Mouse (Mus musculus): ENCODE measurements around the gene Slc6a6. TPM values are rescaled to one million over a fixed set of nuclear protein-coding genes. Genes with fewer than 3 reads are reported as not detected.

Slc6a6 gene
- polyA plus RNA-seq, 1 experiment from 2014 or later, result 45.6 TPM

DNA sequence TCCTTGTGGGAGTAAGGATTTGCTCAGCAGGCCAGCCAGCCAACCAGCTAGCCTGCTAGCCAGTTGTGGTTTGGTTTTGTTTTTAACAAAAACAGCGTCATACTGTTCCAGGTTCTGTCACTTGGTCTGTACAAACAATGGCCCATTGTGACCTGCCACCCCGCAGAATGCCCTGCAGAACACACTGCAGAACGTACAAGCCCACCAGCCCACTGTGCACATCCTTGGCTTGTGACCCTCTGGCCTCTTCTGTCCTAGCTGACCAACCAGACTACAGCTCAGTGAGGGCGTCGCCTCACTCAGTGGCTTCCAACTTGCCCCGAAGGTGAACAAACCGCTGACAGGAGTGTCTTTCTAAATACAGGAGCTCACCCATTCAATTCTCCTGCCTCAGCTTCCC is 6.4 kb downstream of the Slc6a6 start:
- H3K9ac ChIP-seq (ENCODE audit: low read length), result no peak overlapping the region
- WGBS, result 61% methylated on average over 7 of the region's 7 CpGs
- H3K9me3 ChIP-seq (ENCODE audit: control insufficient read depth, low read length), result no peaks in the 10 kb centered on the region
- DNase-seq (ENCODE audit: low spot score, missing footprints), result no peak
- H3K27ac ChIP-seq (ENCODE audit: low read depth, low read length), result no peak overlapping the region
- H3K4me2 ChIP-seq, result no peak overlapping the region
- H3K36me3 ChIP-seq (ENCODE audit: control insufficient read depth, insufficient read depth, low read length), result no peaks in the 10 kb centered on the region; the same call in 1 of the 2 replicates
- ATAC-seq (ENCODE audit: low FRiP score), result no peak
- H3K27me3 ChIP-seq (ENCODE audit: control insufficient read depth, insufficient read depth, low read length), result no peaks in the 10 kb centered on the region
- H3K4me3 ChIP-seq (ENCODE audit: low read depth, low read length), result no peak overlapping the region
- H3K4me1 ChIP-seq (ENCODE audit: control insufficient read depth, insufficient read depth, low read length), result peaks cover 12% of the 10 kb centered on the region

DNA sequence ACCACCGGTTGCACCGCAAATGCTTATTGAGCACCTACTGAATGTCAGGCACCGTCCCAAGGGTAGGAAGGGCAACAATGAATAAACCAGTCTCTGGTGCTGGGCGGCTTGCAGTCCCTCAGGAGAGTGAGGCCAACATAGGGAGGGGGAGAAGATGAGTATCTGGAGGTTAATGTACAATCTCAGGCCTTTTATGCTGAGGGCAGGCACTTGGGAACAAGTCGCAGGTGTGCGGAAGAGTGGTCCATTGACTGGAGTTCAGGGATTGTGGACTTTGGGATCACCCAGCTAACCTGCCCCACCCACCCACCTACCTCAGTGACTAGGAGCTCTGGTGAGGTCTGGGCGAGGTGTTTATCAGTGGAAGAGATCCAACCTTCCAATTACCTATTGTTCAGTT is 6.8 kb downstream of the Slc6a6 start:
- WGBS, result 96% methylated on average over 7 of the region's 7 CpGs
- Histone ChIP-seq H3K9me3 (ENCODE audit: control insufficient read depth, low read length) (no peaks in the 10 kb centered on the region), H3K4me1 (ENCODE audit: control insufficient read depth, insufficient read depth, low read length) (peaks cover 8% of the 10 kb centered on the region), H3K36me3 (ENCODE audit: control insufficient read depth, insufficient read depth, low read length) (no peaks in the 10 kb centered on the region; the same call in 1 of the 2 replicates), H3K27me3 (ENCODE audit: control insufficient read depth, insufficient read depth, low read length) (no peaks in the 10 kb centered on the region), H3K4me3 (ENCODE audit: low read depth, low read length) (no peak overlapping the region), H3K4me2 (no peak overlapping the region), H3K9ac (ENCODE audit: low read length) (no peak overlapping the region), H3K27ac (ENCODE audit: low read depth, low read length) (no peak overlapping the region)
- DNase-seq (ENCODE audit: low spot score, missing footprints) (no peak), ATAC-seq (ENCODE audit: low FRiP score) (no peak)

DNA sequence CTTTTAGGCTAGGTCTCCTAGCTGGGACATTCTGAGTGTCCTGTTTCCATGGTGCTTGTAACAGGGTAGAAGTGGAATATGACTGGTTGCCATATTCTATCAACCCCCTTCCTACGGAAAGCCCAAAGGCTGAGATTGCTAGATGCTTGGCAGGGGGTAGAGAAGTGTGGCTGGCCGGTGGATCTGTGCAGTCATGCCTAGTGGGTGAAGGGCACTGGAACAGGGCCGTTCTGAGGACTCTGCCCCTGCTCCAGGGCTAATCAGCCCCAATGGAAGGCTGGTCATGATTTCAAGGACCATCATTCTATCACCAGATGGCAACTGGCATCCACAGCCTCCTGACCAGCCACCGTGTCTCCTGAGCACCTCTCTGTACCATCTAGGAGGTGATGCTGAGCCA is 7.7 kb downstream of the Slc6a6 start:
- Histone ChIP-seq H3K27me3 (ENCODE audit: control insufficient read depth, insufficient read depth, low read length) (no peaks in the 10 kb centered on the region), H3K4me2 (no peak overlapping the region), H3K36me3 (ENCODE audit: control insufficient read depth, insufficient read depth, low read length) (no peaks in the 10 kb centered on the region; the same call in 1 of the 2 replicates), H3K27ac (ENCODE audit: low read depth, low read length) (no peak overlapping the region), H3K9me3 (ENCODE audit: control insufficient read depth, low read length) (no peaks in the 10 kb centered on the region), H3K4me1 (ENCODE audit: control insufficient read depth, insufficient read depth, low read length) (no peaks in the 10 kb centered on the region), H3K4me3 (ENCODE audit: low read depth, low read length) (no peak overlapping the region), H3K9ac (ENCODE audit: low read length) (no peak overlapping the region)
- no peak for ATAC-seq (ENCODE audit: low FRiP score)
- 87% methylated on average over 4 of the region's 4 CpGs for WGBS
- no peak for DNase-seq (ENCODE audit: low spot score, missing footprints)

DNA sequence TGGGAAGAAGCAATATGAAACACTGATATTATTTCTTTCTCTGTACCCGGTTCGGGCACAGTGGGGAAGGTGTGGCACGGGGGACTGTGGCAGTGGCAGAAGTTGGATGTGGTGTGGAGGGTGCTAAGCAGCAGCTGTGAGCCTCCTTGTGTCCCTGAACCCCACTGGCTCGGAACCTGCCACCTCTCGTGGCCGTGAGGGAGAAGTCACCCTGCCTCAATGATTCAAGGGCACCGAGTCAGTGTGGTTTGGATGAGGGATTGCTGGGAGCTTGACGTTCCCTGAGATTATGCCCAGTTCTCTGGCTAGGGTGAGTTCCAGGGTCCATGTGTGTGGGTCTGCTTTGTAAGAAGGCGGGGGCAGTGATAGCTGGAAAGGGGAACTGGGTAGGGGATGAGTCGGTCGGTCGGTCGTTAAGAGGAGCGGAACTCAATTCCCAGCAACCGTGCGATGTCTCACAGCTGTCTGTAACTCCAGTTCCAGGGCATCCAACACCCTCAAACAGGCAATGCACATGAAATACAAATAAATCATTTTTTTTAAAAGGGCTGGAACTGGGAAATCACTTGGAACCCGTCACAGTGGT is 9.5 kb downstream of the Slc6a6 start:
- DNase-seq (ENCODE audit: low spot score, missing footprints) (no peak), ATAC-seq (ENCODE audit: low FRiP score) (no peak)
- WGBS, result 87% methylated on average over 17 of the region's 17 CpGs
- H3K4me1 ChIP-seq (ENCODE audit: control insufficient read depth, insufficient read depth, low read length), result no peaks in the 10 kb centered on the region
- no peak overlapping the region for H3K4me3 ChIP-seq (ENCODE audit: low read depth, low read length)
- H3K36me3 ChIP-seq (ENCODE audit: control insufficient read depth, insufficient read depth, low read length), result no peaks in the 10 kb centered on the region; the same call in 1 of the 2 replicates
- no peaks in the 10 kb centered on the region for H3K9me3 ChIP-seq (ENCODE audit: control insufficient read depth, low read length)
- H3K27ac ChIP-seq (ENCODE audit: low read depth, low read length), result no peak overlapping the region
- no peak overlapping the region for H3K9ac ChIP-seq (ENCODE audit: low read length)
- H3K4me2 ChIP-seq, result no peak overlapping the region
- H3K27me3 ChIP-seq (ENCODE audit: control insufficient read depth, insufficient read depth, low read length), result no peaks in the 10 kb centered on the region

DNA sequence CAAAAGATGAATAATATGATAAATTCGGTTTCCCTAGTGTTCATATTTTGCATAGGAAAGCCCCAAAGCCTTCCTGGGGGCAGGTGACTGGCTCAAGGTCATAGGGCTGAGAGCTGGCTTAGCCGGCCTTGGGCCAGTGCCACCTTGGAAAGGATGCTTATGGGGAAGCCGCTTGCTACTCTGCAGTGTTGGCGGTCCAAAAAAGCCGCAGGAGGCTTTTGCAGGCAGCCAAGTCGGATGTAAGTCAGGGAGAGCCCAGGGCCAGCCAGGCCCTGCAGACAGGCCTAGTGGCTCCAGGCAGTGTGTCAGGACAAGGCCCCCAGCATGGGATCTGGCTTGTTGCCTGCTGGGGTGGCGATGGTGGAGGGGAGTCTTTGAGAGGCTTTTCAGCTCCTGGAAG is 10.8 kb downstream of the Slc6a6 start:
- Histone ChIP-seq H3K27me3 (ENCODE audit: control insufficient read depth, insufficient read depth, low read length) (no peaks in the 10 kb centered on the region), H3K4me3 (ENCODE audit: low read depth, low read length) (no peak overlapping the region), H3K4me2 (no peak overlapping the region), H3K27ac (ENCODE audit: low read depth, low read length) (no peak overlapping the region), H3K4me1 (ENCODE audit: control insufficient read depth, insufficient read depth, low read length) (no peaks in the 10 kb centered on the region), H3K36me3 (ENCODE audit: control insufficient read depth, insufficient read depth, low read length) (peaks cover under 1% of the 10 kb centered on the region), H3K9me3 (ENCODE audit: control insufficient read depth, low read length) (no peaks in the 10 kb centered on the region), H3K9ac (ENCODE audit: low read length) (no peak overlapping the region)
- no peak for ATAC-seq (ENCODE audit: low FRiP score)
- 58% methylated on average over 7 of the region's 7 CpGs for whole genome bisulfite sequencing
- no peak for DNase-seq (ENCODE audit: low spot score, missing footprints)

DNA sequence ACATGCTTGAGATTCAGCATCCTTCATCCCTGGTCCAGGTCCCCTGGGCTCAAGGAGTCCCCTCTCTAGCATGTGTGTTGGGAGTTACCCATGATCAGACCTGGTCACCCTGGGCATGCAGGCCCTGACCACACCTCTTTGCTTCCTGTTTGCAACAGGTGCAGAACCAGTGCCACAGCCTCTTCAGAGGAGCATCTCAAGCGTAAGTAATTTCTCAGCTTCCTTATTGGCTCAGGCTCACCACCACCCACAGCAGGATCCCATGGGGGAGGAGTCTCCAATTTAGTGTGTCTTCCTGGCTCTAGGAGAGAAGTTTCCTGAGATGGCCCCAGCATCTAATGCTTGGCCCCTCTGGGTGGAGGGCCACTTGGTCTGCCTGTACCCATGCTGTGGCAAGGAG is 15.0 kb downstream of the Slc6a6 start:
- no peak for ATAC-seq (ENCODE audit: low FRiP score)
- no peak overlapping the region for H3K9ac ChIP-seq (ENCODE audit: low read length)
- peaks cover 3% of the 10 kb centered on the region; the same call in 1 of the 2 replicates for H3K36me3 ChIP-seq (ENCODE audit: control insufficient read depth, insufficient read depth, low read length)
- no peak overlapping the region for H3K4me3 ChIP-seq (ENCODE audit: low read depth, low read length)
- H3K27ac ChIP-seq (ENCODE audit: low read depth, low read length), result no peak overlapping the region
- no peaks in the 10 kb centered on the region for H3K9me3 ChIP-seq (ENCODE audit: control insufficient read depth, low read length)
- no peaks in the 10 kb centered on the region for H3K4me1 ChIP-seq (ENCODE audit: control insufficient read depth, insufficient read depth, low read length)
- no peak for DNase-seq (ENCODE audit: low spot score, missing footprints)
- H3K4me2 ChIP-seq, result no peak overlapping the region
- 70% methylated on average over 1 of the region's 1 CpGs for whole genome bisulfite sequencing
- H3K27me3 ChIP-seq (ENCODE audit: control insufficient read depth, insufficient read depth, low read length), result no peaks in the 10 kb centered on the region

DNA sequence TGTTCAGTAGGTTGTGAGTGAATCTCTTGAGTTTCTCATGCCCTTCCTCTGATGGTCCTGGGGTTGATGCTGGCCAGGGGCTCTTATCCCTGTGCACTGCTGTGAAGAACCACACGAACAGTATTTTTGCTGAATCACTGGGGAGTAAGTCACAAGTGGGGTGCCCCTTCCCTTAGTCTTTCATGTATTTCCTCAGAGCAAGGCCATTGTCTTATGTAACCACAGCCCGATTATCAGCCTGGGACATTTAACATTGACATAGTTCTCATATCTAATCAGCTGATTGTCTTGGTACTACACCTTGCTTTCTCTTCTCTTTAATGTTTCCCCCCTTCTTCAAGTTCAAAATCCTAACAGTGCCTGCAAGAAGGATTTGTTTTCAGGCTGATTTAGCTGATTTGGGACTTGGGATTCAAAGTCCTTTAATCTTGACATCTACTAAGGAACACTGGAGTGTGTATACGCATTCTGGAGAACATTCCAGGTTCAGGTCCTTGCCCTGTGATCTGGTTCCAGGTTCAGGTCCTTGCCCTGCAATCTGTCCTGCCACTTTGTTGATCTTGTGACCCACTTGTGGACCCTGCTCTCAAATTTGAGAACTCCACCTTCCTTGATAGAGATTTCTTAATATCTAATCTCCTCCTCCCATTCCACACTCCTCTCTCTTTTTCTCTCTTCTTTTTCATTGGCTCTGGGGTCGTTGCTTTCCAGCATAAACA is 15.8 kb downstream of the Slc6a6 start:
- ATAC-seq (ENCODE audit: low FRiP score), result no peak
- 84% methylated on average over 4 of the region's 4 CpGs for WGBS
- no peaks in the 10 kb centered on the region for H3K27me3 ChIP-seq (ENCODE audit: control insufficient read depth, insufficient read depth, low read length)
- no peak overlapping the region for H3K4me2 ChIP-seq
- H3K9me3 ChIP-seq (ENCODE audit: control insufficient read depth, low read length), result no peaks in the 10 kb centered on the region
- no peak overlapping the region for H3K4me3 ChIP-seq (ENCODE audit: low read depth, low read length)
- no peak overlapping the region for H3K9ac ChIP-seq (ENCODE audit: low read length)
- no peak overlapping the region for H3K27ac ChIP-seq (ENCODE audit: low read depth, low read length)
- peaks cover 3% of the 10 kb centered on the region; the same call in 1 of the 2 replicates for H3K36me3 ChIP-seq (ENCODE audit: control insufficient read depth, insufficient read depth, low read length)
- DNase-seq (ENCODE audit: low spot score, missing footprints), result no peak
- no peaks in the 10 kb centered on the region for H3K4me1 ChIP-seq (ENCODE audit: control insufficient read depth, insufficient read depth, low read length)

DNA sequence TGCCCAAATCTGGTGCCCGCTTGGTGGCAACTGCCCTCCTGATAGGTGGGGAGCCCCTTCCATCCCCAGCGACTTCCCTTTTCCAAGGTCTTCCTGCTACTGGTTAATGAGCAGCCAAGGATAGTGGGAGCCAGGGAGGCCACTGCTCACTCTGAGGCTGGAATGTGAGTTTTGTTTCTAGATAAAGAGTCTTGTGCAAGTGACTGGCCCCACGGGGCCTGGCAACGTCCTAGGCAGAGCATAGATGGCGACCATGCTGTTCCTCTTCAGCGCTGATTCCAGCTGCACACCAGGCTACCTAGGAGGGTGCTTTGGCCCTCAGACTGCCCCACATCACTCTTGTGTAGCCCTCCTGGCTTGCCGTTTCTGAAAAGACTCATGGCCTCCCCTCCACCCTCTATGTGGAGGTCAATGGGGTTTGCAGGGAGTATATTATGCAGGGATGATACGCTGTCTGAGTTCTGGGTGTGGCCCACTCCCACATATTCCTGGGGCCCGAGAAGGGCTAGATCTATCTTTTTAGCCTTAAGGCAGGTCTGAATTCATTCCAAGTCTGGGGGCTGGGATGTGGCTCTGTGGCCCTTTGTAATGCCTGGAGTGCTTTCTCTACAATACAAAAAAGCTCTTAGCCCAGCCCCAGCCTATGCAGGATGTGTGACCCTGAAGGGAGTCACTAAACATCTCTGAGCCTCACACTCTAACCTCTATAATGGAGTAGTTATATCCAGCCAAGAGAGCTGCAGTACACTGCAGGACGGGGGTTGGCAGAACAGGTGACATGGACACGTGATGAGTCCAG is 17.2 kb downstream of the Slc6a6 start:
- DNase-seq (ENCODE audit: low spot score, missing footprints), result no peak
- Histone ChIP-seq H3K9me3 (ENCODE audit: control insufficient read depth, low read length) (no peaks in the 10 kb centered on the region), H3K27ac (ENCODE audit: low read depth, low read length) (no peak overlapping the region), H3K4me3 (ENCODE audit: low read depth, low read length) (no peak overlapping the region), H3K36me3 (ENCODE audit: control insufficient read depth, insufficient read depth, low read length) (peaks cover 3% of the 10 kb centered on the region; the same call in 1 of the 2 replicates), H3K4me1 (ENCODE audit: control insufficient read depth, insufficient read depth, low read length) (no peaks in the 10 kb centered on the region), H3K27me3 (ENCODE audit: control insufficient read depth, insufficient read depth, low read length) (no peaks in the 10 kb centered on the region), H3K4me2 (no peak overlapping the region), H3K9ac (ENCODE audit: low read length) (no peak overlapping the region)
- 87% methylated on average over 11 of the region's 11 CpGs for WGBS
- ATAC-seq (ENCODE audit: low FRiP score), result no peak

DNA sequence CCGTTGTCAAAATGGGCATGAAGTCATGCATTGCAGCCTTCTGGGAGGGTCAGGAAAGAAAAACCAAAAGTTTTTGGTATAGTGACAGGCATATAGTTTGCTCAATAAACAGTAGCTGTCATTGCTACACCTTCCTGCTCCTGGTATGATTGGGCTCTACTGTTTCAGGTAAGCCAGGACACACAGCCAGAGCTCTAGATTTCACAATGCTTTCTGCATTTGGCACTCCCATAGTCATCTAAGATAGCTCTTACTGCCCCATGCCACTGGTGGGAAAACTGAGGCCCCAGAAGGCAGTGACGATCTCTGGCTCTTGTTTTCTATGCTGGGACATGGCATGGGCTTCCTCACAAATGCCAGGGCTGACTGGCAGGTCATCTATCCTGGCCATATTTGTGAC is 19.6 kb downstream of the Slc6a6 start:
- H3K36me3 ChIP-seq (ENCODE audit: control insufficient read depth, insufficient read depth, low read length), result peaks cover 3% of the 10 kb centered on the region; the same call in 1 of the 2 replicates
- DNase-seq (ENCODE audit: low spot score, missing footprints), result no peak
- ATAC-seq (ENCODE audit: low FRiP score), result no peak
- H3K4me2 ChIP-seq, result no peak overlapping the region
- H3K9me3 ChIP-seq (ENCODE audit: control insufficient read depth, low read length), result no peaks in the 10 kb centered on the region
- 87% methylated on average over 2 of the region's 2 CpGs for WGBS
- H3K9ac ChIP-seq (ENCODE audit: low read length), result no peak overlapping the region
- H3K4me1 ChIP-seq (ENCODE audit: control insufficient read depth, insufficient read depth, low read length), result 0 out of 2 replicates have a peak, but pooled peaks cover 2% of the 10 kb centered on the region
- no peak overlapping the region for H3K4me3 ChIP-seq (ENCODE audit: low read depth, low read length)
- no peak overlapping the region for H3K27ac ChIP-seq (ENCODE audit: low read depth, low read length)
- no peaks in the 10 kb centered on the region for H3K27me3 ChIP-seq (ENCODE audit: control insufficient read depth, insufficient read depth, low read length)

Measured in midbrain, embryonic 11.5 days (tissue).